Mouse (Mus musculus) fat pad, adult 2 months (tissue): ENCODE data around the gene Top2a.
A peak's percentile ranks its signal among the peaks of the same experiment; 100 is the strongest.
"Not testable (repeated sequence)": the region's sequence is repeated elsewhere in the genome, so short reads cannot be mapped to it uniquely, and the experiment has no call there.

Experiments
- DNase-seq: peaks from one replicate; pipeline ENCODE4 v3.0.0-alpha.2; 2011; ENCODE audit warnings: low read depth, low spot score; ENCODE audit errors: extremely low read depth

Gene Top2a

GRCm38 (mm10) chr11:99041051-99041729, 17.2 kb upstream of the Top2a start, which contains the start of gene Igfbp4:
TSS of gene Igfbp4 (plus strand) at chr11:99041244.
- no peak for DNase-seq

- no peak for DNase-seq
Measured at GRCm38 (mm10) chr11:99040346-99040974, 16.5 kb upstream of the Top2a start.

- DNase-seq: no peak
Measured at GRCm38 (mm10) chr11:99039782-99040181, 15.8 kb upstream of the Top2a start.

GRCm38 (mm10) chr11:99036254-99036653, 12.3 kb upstream of the Top2a start:
- DNase-seq: no peak

- no peak for DNase-seq
Measured at GRCm38 (mm10) chr11:99035350-99035749, 11.4 kb upstream of the Top2a start.

GRCm38 (mm10) chr11:99026899-99027440, 3.0 kb upstream of the Top2a start:
- DNase-seq: no peak

GRCm38 (mm10) chr11:99025878-99026277, 1.9 kb upstream of the Top2a start:
- no peak for DNase-seq

- no peak for DNase-seq
Measured at GRCm38 (mm10) chr11:99024468-99025134, 612 bp upstream of the Top2a start.

- no peak for DNase-seq
Measured at GRCm38 (mm10) chr11:99023094-99023493, 895 bp downstream of the Top2a start.

- no peak for DNase-seq
Measured at GRCm38 (mm10) chr11:99022384-99022933, 1.5 kb downstream of the Top2a start.

- DNase-seq: no peak
Measured at GRCm38 (mm10) chr11:99019844-99020243, 4.1 kb downstream of the Top2a start.

- DNase-seq: no peak
Measured at GRCm38 (mm10) chr11:99013856-99014255, 10.1 kb downstream of the Top2a start.

- no peak for DNase-seq
Measured at GRCm38 (mm10) chr11:99010706-99011105, 13.3 kb downstream of the Top2a start.

- no peak for DNase-seq
Measured at GRCm38 (mm10) chr11:99010124-99010523, 13.9 kb downstream of the Top2a start.

GRCm38 (mm10) chr11:99006788-99007187, 17.2 kb downstream of the Top2a start:
- no peak for DNase-seq

- no peak for DNase-seq
Measured at GRCm38 (mm10) chr11:98999243-98999642, 24.7 kb downstream of the Top2a start.

GRCm38 (mm10) chr11:98998776-98999175, 25.2 kb downstream of the Top2a start:
- no peak for DNase-seq

- DNase-seq: no peak
Measured at GRCm38 (mm10) chr11:98997659-98998058, 26.3 kb downstream of the Top2a start.

- DNase-seq: peak; percentile 23
Measured at GRCm38 (mm10) chr11:98995987-98996386, 28.0 kb downstream of the Top2a start.

GRCm38 (mm10) chr11:98990866-98991265, 33.1 kb downstream of the Top2a start:
- DNase-seq: no peak

- DNase-seq: not testable (repeated sequence)
Measured at GRCm38 (mm10) chr11:98988260-98988659, 35.7 kb downstream of the Top2a start.
